Mouse (Mus musculus) MEL (cell line): ENCODE measurements around the gene Reln. TPM values are rescaled to one million over a fixed set of nuclear protein-coding genes. Genes with fewer than 3 reads are reported as not detected.

Source experiments
- DNase-seq: peaks from one replicate; pipeline ENCODE4 v3.0.0; 2011; ENCODE audit warnings: low read depth, low spot score
- H3K27ac ChIP-seq: 2 replicates; pipeline ENCODE4 v1.5.1; 2012; ENCODE audit warnings: low read depth, mild to moderate bottlenecking, control low read depth, low read length, moderate library complexity; ENCODE audit not compliant: control insufficient read depth
- H3K27me3 ChIP-seq, 2 experiments: fragments of 150-350 bp in 1 of 2; sonication (generic) in 1 of 2; 2 replicates each; pipeline ENCODE4 v1.6.1; 2012; ENCODE audit warnings: low read length in 2 of 2, mild to moderate bottlenecking in 2 of 2, improper control_type of control experiment in 1 of 2, moderate library complexity in 1 of 2; ENCODE audit not compliant: insufficient read depth in 2 of 2, control insufficient read depth in 1 of 2
- H3K36me3 ChIP-seq, 2 experiments: 2 replicates each; pipeline ENCODE4 v1.6.1; 2012 to 2014; ENCODE audit warnings: low read length in 2 of 2, improper control_type of control experiment in 1 of 2, inconsistent platforms in 1 of 2, mild to moderate bottlenecking in 1 of 2; ENCODE audit not compliant: insufficient read depth in 2 of 2, control insufficient read depth in 1 of 2
- H3K4me1 ChIP-seq, 2 experiments: fragments of 150-350 bp in 1 of 2; sonication (generic) in 1 of 2; 2 replicates each; pipeline ENCODE4 v1.6.1; 2012; ENCODE audit warnings: low read length in 2 of 2, improper control_type of control experiment in 1 of 2, mild to moderate bottlenecking in 1 of 2; ENCODE audit not compliant: insufficient read depth in 2 of 2, control insufficient read depth in 1 of 2
- H3K4me3 ChIP-seq, 2 experiments: fragments of 150-350 bp in 1 of 2; sonication (generic) in 1 of 2; 2 replicates each; pipeline ENCODE4 v1.5.1; 2012; ENCODE audit warnings: low read depth in 2 of 2, low read length in 2 of 2, mild to moderate bottlenecking in 2 of 2, moderate library complexity in 2 of 2, control low read depth in 1 of 2, improper control_type of control experiment in 1 of 2; ENCODE audit not compliant: control insufficient read depth in 1 of 2, insufficient read depth in 1 of 2
- H3K79me2 ChIP-seq: 2 replicates; pipeline ENCODE4 v1.6.1; 2012; ENCODE audit warnings: mild to moderate bottlenecking, low read length, moderate library complexity; ENCODE audit not compliant: control insufficient read depth, poor library complexity, insufficient read depth
- H3K9ac ChIP-seq: 2 replicates; pipeline ENCODE4 v1.6.1; 2012; ENCODE audit warnings: low read depth, mild to moderate bottlenecking, control low read depth, low read length, moderate library complexity; ENCODE audit not compliant: control insufficient read depth, poor library complexity, severe bottlenecking
- H3K9me3 ChIP-seq: fragments of 150-350 bp; sonication (generic); replicated peaks from 2 replicates; pipeline ENCODE4 v1.6.1; 2012; ENCODE audit warnings: mild to moderate bottlenecking, low read length, improper control_type of control experiment, moderate library complexity; ENCODE audit not compliant: insufficient read depth
- CHD1 ChIP-seq: IDR thresholded peaks from 2 replicates; pipeline ENCODE4 v1.6.1; 2012; ENCODE audit warnings: low read depth, mild to moderate bottlenecking, inconsistent platforms, low read length, improper control_type of control experiment
- CHD2 ChIP-seq: IDR thresholded peaks from 2 replicates; pipeline ENCODE4 v1.6.1; 2011; ENCODE audit warnings: low read length, improper control_type of control experiment
- CTCF ChIP-seq, 3 experiments: IDR thresholded peaks in 2 of 3; conservative IDR thresholded peaks in 1 of 3; 2 replicates each; pipeline ENCODE4 v1.5.1; 2011 to 2012; ENCODE audit warnings: low read length in 3 of 3, low read depth in 2 of 3, mild to moderate bottlenecking in 2 of 3, improper control_type of control experiment in 1 of 3, inconsistent platforms in 1 of 3, mixed read lengths in 1 of 3, moderate library complexity in 1 of 3; ENCODE audit not compliant: control insufficient read depth in 1 of 3, insufficient read depth in 1 of 3, poor library complexity in 1 of 3, severe bottlenecking in 1 of 3
- E2F4 ChIP-seq: IDR thresholded peaks from 2 replicates; pipeline ENCODE4 v1.6.1; 2011; ENCODE audit warnings: low read depth, low read length, improper control_type of control experiment, borderline replicate concordance
- ELF1 ChIP-seq: IDR thresholded peaks from 2 replicates; pipeline ENCODE4 v1.6.1; 2014; ENCODE audit warnings: low read depth, mild to moderate bottlenecking, inconsistent platforms, low read length, improper control_type of control experiment, moderate library complexity
- GABPA ChIP-seq: IDR thresholded peaks from 2 replicates; pipeline ENCODE4 v1.6.1; 2012; ENCODE audit warnings: low read depth, mild to moderate bottlenecking, inconsistent platforms, low read length, improper control_type of control experiment, moderate library complexity
- GATA1 ChIP-seq: IDR thresholded peaks from 2 replicates; pipeline ENCODE4 v1.6.1; 2011; ENCODE audit warnings: low read depth, low read length, improper control_type of control experiment
- HCFC1 ChIP-seq: IDR thresholded peaks from 2 replicates; pipeline ENCODE4 v1.6.1; 2012; ENCODE audit warnings: low read depth, mild to moderate bottlenecking, inconsistent platforms, low read length, improper control_type of control experiment, moderate library complexity
- JUND ChIP-seq: IDR thresholded peaks from 2 replicates; pipeline ENCODE4 v1.6.1; 2011; ENCODE audit warnings: low read depth, mild to moderate bottlenecking, improper control_type of control experiment, low read length
- KAT2A ChIP-seq: conservative IDR thresholded peaks from 2 replicates; pipeline ENCODE4 v1.6.1; 2012; ENCODE audit warnings: low read depth, low read length, improper control_type of control experiment, inconsistent platforms
- MAFK ChIP-seq: IDR thresholded peaks from 2 replicates; pipeline ENCODE4 v1.6.1; 2011; ENCODE audit warnings: low read depth, mild to moderate bottlenecking, low read length, improper control_type of control experiment, borderline replicate concordance
- MAZ ChIP-seq: IDR thresholded peaks from 2 replicates; pipeline ENCODE4 v1.6.1; 2012; ENCODE audit warnings: low read depth, mild to moderate bottlenecking, inconsistent platforms, low read length, improper control_type of control experiment
- MXI1 ChIP-seq: IDR thresholded peaks from 2 replicates; pipeline ENCODE4 v1.6.1; 2011; ENCODE audit warnings: mild to moderate bottlenecking, low read depth, low read length, improper control_type of control experiment
- MYB ChIP-seq: IDR thresholded peaks from 2 replicates; pipeline ENCODE4 v1.6.1; 2011; ENCODE audit warnings: mild to moderate bottlenecking, low read depth, low read length, improper control_type of control experiment
- MYC ChIP-seq: IDR thresholded peaks from 2 replicates; pipeline ENCODE4 v1.6.1; 2011; ENCODE audit warnings: low read depth, mild to moderate bottlenecking, low read length, improper control_type of control experiment, moderate library complexity
- NELFE ChIP-seq: IDR thresholded peaks from 2 replicates; pipeline ENCODE4 v1.6.1; 2011; ENCODE audit warnings: low read depth, low read length, improper control_type of control experiment
- NRF1 ChIP-seq: IDR thresholded peaks from 2 replicates; pipeline ENCODE4 v1.6.1; 2014; ENCODE audit warnings: low read depth, mild to moderate bottlenecking, inconsistent platforms, low read length, improper control_type of control experiment, moderate library complexity; ENCODE audit not compliant: poor library complexity, insufficient read depth, severe bottlenecking
- POLR2AphosphoS2 ChIP-seq: IDR thresholded peaks from 2 replicates; pipeline ENCODE4 v1.6.1; 2011; ENCODE audit warnings: low read length, improper control_type of control experiment
- POLR2AphosphoS5 ChIP-seq: IDR thresholded peaks from 2 replicates; pipeline ENCODE4 v1.6.1; 2012; ENCODE audit warnings: low read depth, borderline replicate concordance, mild to moderate bottlenecking, inconsistent platforms, low read length, moderate library complexity, mixed read lengths
- RAD21 ChIP-seq: IDR thresholded peaks from 2 replicates; pipeline ENCODE4 v1.6.1; 2011; ENCODE audit warnings: mild to moderate bottlenecking, low read depth, low read length, improper control_type of control experiment
- RCOR1 ChIP-seq: IDR thresholded peaks from 2 replicates; pipeline ENCODE4 v1.6.1; 2012; ENCODE audit warnings: low read depth, mild to moderate bottlenecking, inconsistent platforms, low read length, improper control_type of control experiment
- SIN3A ChIP-seq: IDR thresholded peaks from 2 replicates; pipeline ENCODE4 v1.6.1; 2012; ENCODE audit warnings: low read length, improper control_type of control experiment, inconsistent platforms
- SMC3 ChIP-seq: IDR thresholded peaks from 2 replicates; pipeline ENCODE4 v1.6.1; 2011; ENCODE audit warnings: low read depth, low read length, improper control_type of control experiment
- TCF12 ChIP-seq: IDR thresholded peaks from 2 replicates; pipeline ENCODE4 v1.6.1; 2014; ENCODE audit warnings: low read depth, mild to moderate bottlenecking, inconsistent platforms, low read length, improper control_type of control experiment, moderate library complexity
- USF1 ChIP-seq: IDR thresholded peaks from 2 replicates; pipeline ENCODE4 v1.6.1; 2014; ENCODE audit warnings: low read depth, mild to moderate bottlenecking, inconsistent platforms, low read length, improper control_type of control experiment, moderate library complexity
- ZC3H11A ChIP-seq: IDR thresholded peaks from 2 replicates; pipeline ENCODE4 v1.6.1; 2012; ENCODE audit warnings: low read depth, mild to moderate bottlenecking, inconsistent platforms, low read length, improper control_type of control experiment
- ZKSCAN1 ChIP-seq: IDR thresholded peaks from 2 replicates; pipeline ENCODE4 v1.6.1; 2012; ENCODE audit warnings: low read depth, mild to moderate bottlenecking, inconsistent platforms, low read length, improper control_type of control experiment, moderate library complexity
- polyA plus RNA-seq, 2 experiments: library from polyadenylated mRNA; stranded (reverse) in 1 of 2; unstranded in 1 of 2; fragments of >175 nt in 1 of 2; fragments of >200 nt in 1 of 2; gene quantifications; 2 replicates each; pipeline versions ENCODE4 v1.2.1 to v1.2.4; 2012; ENCODE audit warnings: low replicate concordance in 2 of 2, low read depth in 1 of 2; ENCODE audit not compliant: insufficient read length in 2 of 2, insufficient read depth in 1 of 2, missing spikeins in 1 of 2
- total RNA-seq: library from RNA; depleted of rRNA; stranded (reverse); fragments of 300-350 nt; gene quantifications from 2 replicates; pipeline ENCODE4 v1.2.3, GENCODE M21; 2012

Reln gene
- total and polyA plus RNA-seq, 3 experiments = not detected

DNA sequence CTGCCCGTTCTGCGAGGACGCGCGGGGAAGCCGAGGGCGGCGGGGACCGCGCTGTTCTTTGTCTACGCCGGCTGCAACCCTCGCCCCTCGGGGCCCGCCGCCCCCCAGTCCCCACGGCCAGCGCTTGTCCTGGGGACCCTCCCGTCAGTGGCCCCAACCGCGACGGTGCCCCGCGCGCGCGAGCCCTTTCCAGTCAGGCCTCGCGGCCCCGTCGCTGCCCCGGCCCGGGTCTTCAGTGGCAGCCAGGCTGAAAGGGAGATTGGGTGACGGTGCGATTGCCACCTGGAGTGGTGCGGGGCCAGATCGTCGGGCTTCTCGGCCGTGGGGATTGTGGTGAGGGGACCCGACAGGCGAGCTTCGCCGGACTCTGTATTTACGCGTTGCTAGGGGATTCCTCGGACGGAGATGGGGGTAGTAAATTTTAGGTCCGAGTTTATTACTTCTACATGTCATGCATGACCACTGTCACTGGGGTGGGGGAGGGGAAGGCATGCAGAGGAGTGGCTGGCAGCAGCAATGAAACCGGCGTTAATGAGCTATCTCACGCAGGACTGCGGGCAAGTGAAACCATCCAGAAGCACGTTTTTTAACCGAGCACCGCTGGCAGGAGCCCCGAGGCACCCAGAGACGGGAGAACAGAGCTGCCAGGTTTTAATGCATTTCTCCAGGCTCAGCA lies 612 bp upstream of the Reln start:
- no peak overlapping the region for H3K9ac ChIP-seq
- no peak for TF ChIP-seq JUND
- TF ChIP-seq RCOR1 = no peak
- TF ChIP-seq MYC = no peak
- no peak for TF ChIP-seq ZC3H11A
- no peak for TF ChIP-seq POLR2AphosphoS2
- no peak for TF ChIP-seq MXI1
- no peak for TF ChIP-seq HCFC1
- TF ChIP-seq GATA1 = no peak
- no peak for TF ChIP-seq RAD21
- no peak for TF ChIP-seq E2F4
- TF ChIP-seq CHD1 = no peak
- TF ChIP-seq MAFK = no peak
- TF ChIP-seq GABPA = no peak
- no peak for TF ChIP-seq KAT2A
- no peak for TF ChIP-seq TCF12
- TF ChIP-seq CTCF (IDR thresholded peaks at IDR 0.05 in 2 of 3, conservative IDR thresholded peaks at IDR 0.05 in 1 of 3; ENCODE audit: control insufficient read depth in 1 of 3, insufficient read depth in 1 of 3, low read depth in 2 of 3, low read length in 3 of 3, poor library complexity in 1 of 3, severe bottlenecking in 1 of 3) = no peak
- peaks cover 0 to 15% of the 10 kb centered on the region in 2 experiments; a peak in 2 of 4 replicates for H3K36me3 ChIP-seq
- peaks cover 14 to 18% of the 10 kb centered on the region in 2 experiments for H3K4me1 ChIP-seq
- H3K27ac ChIP-seq = no peak overlapping the region
- H3K27me3 ChIP-seq = no peaks in the 10 kb centered on the region; a peak in 1 of 4 replicates
- no peaks in the 10 kb centered on the region for H3K79me2 ChIP-seq
- H3K9me3 ChIP-seq = no peaks in the 10 kb centered on the region
- no peak overlapping the region for H3K4me3 ChIP-seq
- no peak for DNase-seq

- H3K9ac ChIP-seq = no peak overlapping the region
- no peak overlapping the region for H3K27ac ChIP-seq
- peaks cover 9 to 11% of the 10 kb centered on the region in 2 experiments for H3K4me1 ChIP-seq
- no peak for TF ChIP-seq SIN3A
- TF ChIP-seq GABPA = no peak
- no peak for TF ChIP-seq E2F4
- TF ChIP-seq NELFE = no peak
- no peak for TF ChIP-seq GATA1
- no peak for TF ChIP-seq SMC3
- TF ChIP-seq RAD21 = no peak
- TF ChIP-seq POLR2AphosphoS5 = no peak
- no peak for TF ChIP-seq TCF12
- no peak for TF ChIP-seq MYB
- TF ChIP-seq RCOR1 = no peak
- no peak for TF ChIP-seq NRF1
- TF ChIP-seq ZKSCAN1 = no peak
- no peak for TF ChIP-seq MAZ
- TF ChIP-seq CHD2 = no peak
- no peak for TF ChIP-seq USF1
- TF ChIP-seq ELF1 = no peak
- H3K36me3 ChIP-seq = peaks cover 0 to 9% of the 10 kb centered on the region in 2 experiments; a peak in 2 of 4 replicates
- no peaks in the 10 kb centered on the region; a peak in 1 of 4 replicates for H3K27me3 ChIP-seq
- H3K79me2 ChIP-seq = no peaks in the 10 kb centered on the region
- H3K9me3 ChIP-seq = no peaks in the 10 kb centered on the region
- H3K4me3 ChIP-seq = no peak overlapping the region
- DNase-seq = no peak
Observed at GRCm38 (mm10) chr5:22343843-22344555, 503 bp downstream of the Reln start.
